Mouse (Mus musculus): ENCODE measurements around the gene Dlx5.

- TF ChIP-seq POLR2A (IDR thresholded peaks at IDR 0.05; ENCODE audit: control insufficient read depth, extremely low read depth, insufficient read depth, low read length, poor library complexity) (no peak), CTCF (IDR thresholded peaks at IDR 0.05; ENCODE audit: borderline replicate concordance, control insufficient read depth, extremely low read depth, insufficient read depth, low read length, poor library complexity) (no peak)
Measured at GRCm38 (mm10) chr6:6861798-6862428, 20.0 kb downstream of the Dlx5 start.

All from thymus, adult 2 months (tissue).